Mouse (Mus musculus): ENCODE measurements around the gene Pln.

DNA sequence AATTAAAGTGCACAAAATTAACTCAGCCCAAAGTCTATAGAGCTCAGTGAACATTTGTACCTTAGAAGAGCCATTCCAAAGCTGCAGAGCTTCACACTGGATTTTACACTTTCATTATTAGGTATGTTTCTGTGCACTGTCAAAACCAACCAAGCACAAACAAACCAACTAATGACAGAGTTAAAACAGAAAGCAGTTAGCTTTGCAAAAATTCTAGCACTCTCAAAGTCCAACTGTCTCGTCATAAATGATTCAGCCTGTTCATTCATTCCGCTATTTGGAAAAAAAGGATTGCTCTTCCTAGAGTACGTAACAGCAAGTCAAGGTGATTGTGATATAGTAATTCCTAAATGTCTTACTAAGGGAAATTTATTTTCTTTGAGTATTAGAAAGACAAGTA lies 21.5 kb downstream of the Pln start:
- TF ChIP-seq CTCF (IDR thresholded peaks at IDR 0.05; ENCODE audit: extremely low read depth, insufficient read depth, insufficient read length, insufficient replicate concordance) (no peak), POLR2A (IDR thresholded peaks at IDR 0.05; ENCODE audit: low read depth, low read length) (no peak)
